Mouse (Mus musculus) cerebellum, adult 11-12 months (tissue): ENCODE measurements at regions not wholly inside any gene's neighbourhood (a gene's known extent, or its start where the extent isn't known, plus 50 kb on each side); places are given as distances from the start of the nearest gene placed in this dataset.

Experiments used
- DNase-seq: peaks from one replicate; pipeline ENCODE4 v3.0.0; 2022

GRCm38 (mm10) chr3:149805345-149805744 lies 815.0 kb upstream of the Adgrl2 start:
- DNase-seq: no peak

- no peak for DNase-seq
Measured at GRCm38 (mm10) chr3:149796123-149796522, 805.8 kb upstream of the Adgrl2 start.

- DNase-seq: no peak
Measured at GRCm38 (mm10) chr3:149791593-149791992, 801.2 kb upstream of the Adgrl2 start.

- no peak for DNase-seq
Measured at GRCm38 (mm10) chr3:149786096-149786495, 795.7 kb upstream of the Adgrl2 start.

GRCm38 (mm10) chr3:149783903-149784608 lies 793.7 kb upstream of the Adgrl2 start:
- no peak for DNase-seq

GRCm38 (mm10) chr3:149767847-149768421 lies 777.6 kb upstream of the Adgrl2 start:
- DNase-seq: no peak

GRCm38 (mm10) chr3:149761245-149761644 lies 770.9 kb upstream of the Adgrl2 start:
- no peak for DNase-seq

GRCm38 (mm10) chr3:149757910-149758592 lies 767.7 kb upstream of the Adgrl2 start:
- DNase-seq: no peak

- DNase-seq: no peak
Measured at GRCm38 (mm10) chr3:149736069-149736468, 745.7 kb upstream of the Adgrl2 start.

GRCm38 (mm10) chr3:149726212-149726611 lies 735.9 kb upstream of the Adgrl2 start:
- DNase-seq: no peak

GRCm38 (mm10) chr3:149724879-149725278 lies 734.5 kb upstream of the Adgrl2 start:
- no peak for DNase-seq

- no peak for DNase-seq
Measured at GRCm38 (mm10) chr3:149721832-149722231, 731.5 kb upstream of the Adgrl2 start.

GRCm38 (mm10) chr3:149720306-149720705 lies 730.0 kb upstream of the Adgrl2 start:
- DNase-seq: no peak

GRCm38 (mm10) chr3:149705724-149706123 lies 715.4 kb upstream of the Adgrl2 start:
- DNase-seq: no peak

GRCm38 (mm10) chr3:149705322-149705721 lies 715.0 kb upstream of the Adgrl2 start:
- DNase-seq: no peak

GRCm38 (mm10) chr3:149704478-149704877 lies 714.1 kb upstream of the Adgrl2 start:
- DNase-seq: no peak

- no peak for DNase-seq
Measured at GRCm38 (mm10) chr3:149683561-149683960, 693.2 kb upstream of the Adgrl2 start.

GRCm38 (mm10) chr3:149682246-149682645 lies 691.9 kb upstream of the Adgrl2 start:
- no peak for DNase-seq

- no peak for DNase-seq
Measured at GRCm38 (mm10) chr3:149673926-149674325, 683.6 kb upstream of the Adgrl2 start.

- DNase-seq: no peak
Measured at GRCm38 (mm10) chr3:149664624-149665023, 674.3 kb upstream of the Adgrl2 start.

- no peak for DNase-seq
Measured at GRCm38 (mm10) chr3:149638324-149638723, 648.0 kb upstream of the Adgrl2 start.

- DNase-seq: no peak
Measured at GRCm38 (mm10) chr3:149626186-149626585, 635.8 kb upstream of the Adgrl2 start.

- DNase-seq: no peak
Measured at GRCm38 (mm10) chr3:149625497-149625896, 635.1 kb upstream of the Adgrl2 start.

GRCm38 (mm10) chr3:149625066-149625465 lies 634.7 kb upstream of the Adgrl2 start:
- DNase-seq: no peak
